Mouse (Mus musculus) spleen, postnatal 4 days (tissue): ENCODE data around the gene Rnf220.

Experiments
- DNase-seq, 2 experiments: peaks; one replicate each; pipeline ENCODE4 v3.0.0; 2022; ENCODE audit warnings: low spot score in 2 of 2

Rnf220 gene

DNA sequence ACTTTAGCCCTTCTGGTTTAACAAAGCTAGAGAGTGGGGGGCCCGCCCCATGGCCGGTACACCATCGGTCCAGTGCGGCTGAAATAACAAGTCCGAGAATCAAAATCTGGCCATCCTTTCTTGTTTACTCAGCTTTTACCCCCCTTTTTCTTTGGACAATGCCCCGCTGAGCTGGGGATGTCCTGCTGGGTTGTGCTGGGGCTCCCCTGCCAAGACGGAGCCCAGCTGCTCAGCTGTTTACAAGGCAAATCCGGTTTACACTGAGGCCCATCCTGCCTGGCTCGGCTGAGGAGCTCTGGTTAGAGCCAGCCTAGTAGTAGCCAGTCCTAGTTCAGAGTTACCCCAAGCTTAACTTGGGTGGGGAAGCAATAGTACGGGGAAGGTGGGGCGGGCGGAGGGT, 154.1 kb downstream of the Rnf220 start:
- DNase-seq = no peak

DNA sequence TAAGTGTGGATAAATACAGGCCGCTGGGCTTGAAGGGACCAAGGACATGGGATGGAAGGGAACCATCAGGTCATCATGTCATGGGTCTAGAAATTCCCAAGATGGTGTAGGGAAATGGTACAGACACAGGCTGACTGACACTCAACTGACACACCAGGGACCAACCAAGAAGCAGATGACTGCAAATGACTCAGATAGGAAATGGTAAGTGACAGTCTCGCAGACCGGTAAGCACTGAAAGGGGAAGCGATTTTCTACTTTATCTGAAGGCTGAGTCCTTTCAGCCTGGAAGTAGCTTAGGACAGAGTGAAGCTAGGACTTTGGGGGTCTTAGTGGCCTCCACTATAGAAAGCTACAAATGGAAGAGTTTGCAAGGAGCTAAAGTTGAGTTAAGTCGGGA, 155.6 kb downstream of the Rnf220 start:
- no peak for DNase-seq

DNA sequence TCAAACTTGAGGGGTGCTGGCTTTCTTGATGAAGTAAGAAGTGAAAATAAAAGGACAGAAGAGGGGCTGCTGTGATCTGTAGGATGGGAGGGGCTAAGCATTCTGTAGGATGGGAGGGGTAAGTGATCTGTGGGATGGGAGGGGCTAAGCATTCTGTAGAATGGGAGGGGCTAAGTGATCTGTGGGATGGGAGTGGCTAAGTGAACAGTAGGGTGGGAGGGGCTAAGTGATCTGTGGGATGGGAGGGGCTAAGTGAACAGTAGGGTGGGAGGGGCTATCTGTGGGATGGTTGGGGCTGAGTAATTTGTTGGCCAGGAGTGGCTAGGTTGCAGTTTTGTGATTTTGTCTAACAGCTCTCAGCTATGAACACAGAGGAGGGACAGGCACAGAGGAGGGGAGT, 157.1 kb downstream of the Rnf220 start:
- DNase-seq = no peak

DNA sequence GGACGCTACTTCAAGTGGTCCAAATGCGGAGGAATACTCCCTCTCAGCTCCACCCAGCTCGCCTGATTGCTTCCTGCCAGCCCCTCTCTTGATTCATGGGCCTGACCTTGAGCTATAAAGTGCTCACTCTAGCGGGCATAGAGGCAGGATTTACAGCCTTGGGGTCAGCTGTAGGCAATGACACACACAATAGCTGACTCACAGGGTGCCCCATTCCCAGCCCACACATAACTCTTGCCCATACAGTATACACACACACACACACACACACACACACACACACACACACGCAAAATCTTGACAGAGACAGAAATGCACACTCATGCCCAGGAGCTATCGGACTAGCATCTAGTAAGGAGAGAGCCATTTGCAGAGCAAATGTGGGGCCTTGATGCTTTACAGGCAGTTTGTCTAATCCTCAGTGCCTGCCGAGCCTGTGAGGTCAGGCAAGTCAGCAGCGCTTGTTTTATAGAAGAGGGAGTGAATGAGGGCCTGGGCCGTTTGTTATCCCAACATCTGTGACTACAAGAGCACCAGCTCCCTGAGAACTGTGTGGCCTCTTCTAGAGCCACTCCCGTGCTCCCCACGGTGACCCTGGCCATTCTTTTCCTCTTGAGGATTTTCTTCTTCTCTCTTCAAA, 165.9 kb downstream of the Rnf220 start:
- DNase-seq = no peak

DNA sequence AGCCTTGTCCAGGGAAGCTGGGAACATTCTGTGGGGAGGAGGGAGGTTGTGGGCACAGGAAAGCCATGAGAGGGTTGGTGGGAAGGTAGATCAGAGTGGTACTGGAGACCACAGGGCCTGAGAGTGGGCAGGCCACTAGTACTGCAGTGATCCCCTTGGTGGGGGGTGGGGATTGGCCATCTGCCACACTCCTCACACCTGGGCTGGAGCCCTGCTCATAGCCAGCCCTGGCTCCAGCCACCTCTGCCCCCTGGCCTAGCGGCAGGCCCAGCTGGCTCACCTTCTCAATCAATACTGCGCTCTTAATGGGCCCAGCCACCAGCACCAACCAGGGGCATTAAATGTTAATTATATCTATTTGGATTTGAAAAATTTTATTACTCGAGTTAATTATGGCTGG, 166.7 kb downstream of the Rnf220 start:
- no peak for DNase-seq

DNA sequence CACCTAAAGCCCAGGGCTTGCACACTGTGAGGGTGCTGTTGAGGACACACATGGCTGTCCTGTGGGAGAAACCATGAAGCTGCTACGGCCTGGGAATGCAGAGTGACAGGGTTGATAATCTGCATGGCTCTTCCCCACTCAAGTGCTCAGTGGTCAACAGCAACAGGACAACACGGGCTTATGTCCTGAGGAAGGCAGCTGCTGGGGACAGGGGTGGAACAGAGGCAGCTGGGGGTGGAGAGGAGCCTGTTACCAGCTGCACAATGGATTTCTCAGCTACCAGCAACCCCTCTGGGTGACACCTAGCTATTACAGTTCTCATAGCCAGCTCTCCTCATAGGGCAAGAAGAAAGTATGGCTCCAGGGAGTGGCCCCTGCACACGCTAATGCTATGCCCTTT, 169.9 kb downstream of the Rnf220 start:
- no peak for DNase-seq

DNA sequence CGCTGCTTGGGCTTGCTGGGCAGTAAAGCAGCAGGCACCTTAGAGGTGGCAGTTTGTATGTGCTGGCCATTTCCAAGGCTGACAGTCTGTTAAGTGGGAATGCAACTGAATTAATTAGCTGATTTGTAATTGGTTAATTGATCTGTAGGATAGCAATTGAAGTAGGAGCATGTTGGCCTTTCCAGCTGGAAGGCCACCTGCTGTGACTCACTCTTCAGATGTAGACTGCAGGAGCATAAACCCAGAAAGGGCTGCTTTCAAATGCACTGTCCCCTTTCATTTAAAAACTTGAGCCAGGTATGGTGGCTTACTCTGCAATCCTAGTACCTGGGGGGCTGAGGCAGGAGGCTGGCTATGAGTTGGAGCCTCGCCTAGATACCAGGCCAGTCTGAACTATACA, 171.8 kb downstream of the Rnf220 start:
- DNase-seq = no peak

DNA sequence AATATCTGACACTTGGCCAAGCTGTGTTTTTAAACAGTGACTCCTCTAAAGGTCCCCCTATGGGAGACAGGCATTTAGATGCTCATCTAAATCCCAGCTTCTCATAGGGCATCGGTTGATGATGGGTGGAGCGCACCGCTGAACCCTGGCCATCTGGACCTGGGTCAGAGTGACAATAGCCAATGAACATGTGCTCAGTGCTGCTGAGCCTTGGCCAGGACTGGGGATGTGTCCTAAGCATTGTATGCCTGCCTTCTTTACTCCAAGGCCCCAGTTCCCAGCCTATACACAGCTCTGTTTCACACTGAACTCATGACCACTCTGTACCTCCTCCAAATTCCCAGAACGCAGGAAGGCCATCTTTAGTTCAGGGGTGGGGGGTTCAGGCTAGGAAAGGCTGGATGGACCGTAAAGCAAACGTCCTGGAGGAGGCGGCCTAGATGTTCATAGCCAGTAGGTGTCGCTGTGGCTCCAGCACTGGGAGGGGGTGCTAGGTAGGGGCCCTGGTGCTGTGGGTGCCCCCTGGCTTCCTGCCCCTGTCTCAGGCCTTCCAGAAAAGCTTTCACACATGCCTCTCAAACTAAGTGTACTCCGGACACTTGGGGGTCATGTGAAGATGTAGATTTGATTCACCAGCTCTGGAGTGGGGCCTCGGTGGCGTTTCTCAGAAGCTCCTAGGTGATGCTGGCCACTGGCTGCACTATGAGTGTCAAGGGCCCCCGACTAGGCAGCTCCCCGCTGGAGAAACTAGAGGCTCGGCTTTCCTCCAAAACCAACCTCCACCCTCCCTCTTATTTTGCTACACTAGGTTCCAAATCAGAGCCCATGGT, 173.1 kb downstream of the Rnf220 start:
- DNase-seq = peak; percentile 50 to 85

DNA sequence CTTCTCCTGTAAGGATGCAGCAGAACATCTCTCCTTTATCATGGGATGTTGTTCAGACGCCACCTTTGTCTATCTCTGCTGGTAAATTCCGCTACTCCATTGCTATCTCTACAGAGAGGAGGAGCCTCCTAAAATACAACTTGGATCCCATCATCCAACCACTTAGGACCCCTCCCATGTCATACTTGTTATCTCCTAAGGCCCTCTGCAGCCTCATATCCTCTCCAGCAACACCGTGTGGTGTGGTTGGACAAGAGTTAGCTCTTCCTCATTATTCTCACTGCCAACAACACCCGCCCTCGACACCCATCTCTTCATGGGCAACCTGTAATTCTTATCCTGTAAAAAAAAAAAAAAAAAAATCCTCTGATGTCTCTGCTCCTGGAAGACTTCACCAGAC, 175.8 kb downstream of the Rnf220 start:
- DNase-seq = no peak

DNA sequence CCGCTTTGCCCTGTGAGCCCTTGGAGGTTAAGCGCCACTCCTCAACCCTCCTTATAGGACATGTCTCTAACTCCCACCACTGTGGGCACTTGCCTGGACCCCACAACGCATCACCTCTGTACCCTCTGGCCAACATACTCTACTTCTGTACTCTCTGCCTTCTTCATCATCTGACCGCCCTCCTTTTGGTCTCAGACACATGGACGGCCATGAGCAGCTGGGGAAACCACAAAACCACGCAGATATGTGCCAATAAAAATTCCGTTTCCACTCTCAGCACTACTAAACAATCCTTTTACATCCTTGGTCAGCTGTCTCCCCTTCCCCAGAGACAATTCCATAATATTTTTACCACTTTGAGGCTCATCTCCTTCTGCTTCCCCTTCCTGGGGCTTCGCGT, 178.3 kb downstream of the Rnf220 start:
- DNase-seq = no peak

DNA sequence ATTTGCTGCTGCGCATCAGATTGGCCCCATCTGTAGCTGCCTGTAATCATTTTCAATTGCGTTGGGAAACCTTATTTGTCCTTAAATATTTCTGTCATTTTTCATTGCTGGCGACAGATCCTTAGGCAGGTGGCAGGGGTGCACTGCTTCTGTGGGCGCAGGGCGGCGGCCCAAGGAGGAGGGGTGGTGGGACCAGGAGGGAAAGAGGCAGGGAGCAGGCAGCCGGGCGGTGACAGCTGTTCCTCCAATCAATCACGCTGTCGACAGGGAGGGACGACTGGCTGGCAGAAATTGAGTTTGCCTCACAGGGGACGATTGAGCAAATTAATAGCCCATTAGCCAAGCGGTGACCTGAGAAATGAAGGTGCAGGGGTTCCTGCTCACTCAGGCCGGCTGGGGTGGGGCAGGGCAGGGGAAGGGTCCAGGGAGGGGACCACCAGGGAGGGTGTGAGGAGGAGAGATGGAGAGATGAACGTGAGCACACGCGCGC, 179.1 kb downstream of the Rnf220 start:
- no peak for DNase-seq

DNA sequence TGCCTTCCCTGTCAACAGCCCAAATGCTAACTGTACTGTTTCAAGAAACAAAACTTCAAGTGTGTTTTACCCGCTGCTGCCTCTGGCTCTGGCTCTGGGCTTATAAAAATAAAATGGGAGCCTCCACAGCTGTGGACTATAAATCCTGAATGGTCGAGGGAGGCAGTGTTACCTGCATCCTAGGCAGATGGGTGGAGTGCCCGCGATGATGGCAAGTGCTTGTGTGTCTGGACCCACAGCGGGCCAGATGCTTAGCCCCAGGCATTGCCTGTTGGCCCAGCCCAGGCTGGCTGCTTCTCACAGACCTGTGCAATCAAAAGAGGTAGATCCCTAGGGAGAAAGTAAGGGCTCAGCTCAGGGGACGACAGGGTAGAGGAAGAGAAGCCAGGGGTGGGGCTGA, 180.1 kb downstream of the Rnf220 start:
- no peak for DNase-seq

DNA sequence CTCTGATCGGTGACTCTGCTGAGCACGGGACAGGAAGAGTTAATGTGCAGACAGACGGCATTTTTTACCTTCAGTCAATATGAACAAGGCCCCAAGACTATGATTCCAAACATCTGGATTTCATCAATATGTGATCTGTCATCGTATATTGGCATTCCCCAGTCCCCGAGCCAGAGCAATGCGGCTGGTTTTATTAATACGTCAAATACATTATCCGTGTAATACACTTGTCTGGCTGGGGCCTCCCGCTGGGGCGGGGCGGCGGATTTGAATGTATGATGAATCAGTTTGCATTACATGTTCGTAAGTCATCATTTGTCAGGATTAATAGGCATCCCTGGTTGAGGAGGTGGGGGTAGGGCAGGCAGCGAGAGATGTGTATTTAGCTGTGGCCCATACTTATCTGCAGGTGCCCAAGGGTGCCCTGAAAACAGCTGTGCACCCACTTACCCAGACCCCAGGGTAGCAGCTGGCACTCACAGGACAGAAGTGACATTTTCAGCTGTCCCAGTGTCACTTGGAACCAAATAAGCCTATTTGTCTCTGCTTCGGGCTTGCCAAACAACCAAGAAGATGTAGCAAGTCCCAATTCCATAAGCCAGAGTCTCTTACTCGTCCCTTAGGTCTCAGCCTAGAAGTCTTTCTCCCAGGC, 181.9 kb downstream of the Rnf220 start:
- DNase-seq = no peak

DNA sequence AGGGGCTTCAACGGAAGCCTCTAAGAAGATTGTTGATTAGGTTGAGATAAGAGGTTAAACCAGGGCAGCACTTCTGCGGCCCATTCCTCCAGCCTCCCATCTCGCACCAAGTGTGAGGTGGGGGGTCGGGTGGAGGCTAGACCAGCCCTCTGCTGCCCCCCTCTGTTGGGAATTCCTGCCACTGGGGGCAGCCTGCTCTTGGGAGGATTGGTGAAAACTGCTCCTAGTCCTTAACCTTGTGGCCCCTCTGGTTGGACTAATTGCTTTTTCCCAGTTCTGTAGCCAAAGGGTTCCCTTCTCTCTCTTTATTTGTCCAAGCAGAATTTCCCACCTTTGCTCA, 183.8 kb downstream of the Rnf220 start:
- peak; percentile 61 to 77 for DNase-seq

DNA sequence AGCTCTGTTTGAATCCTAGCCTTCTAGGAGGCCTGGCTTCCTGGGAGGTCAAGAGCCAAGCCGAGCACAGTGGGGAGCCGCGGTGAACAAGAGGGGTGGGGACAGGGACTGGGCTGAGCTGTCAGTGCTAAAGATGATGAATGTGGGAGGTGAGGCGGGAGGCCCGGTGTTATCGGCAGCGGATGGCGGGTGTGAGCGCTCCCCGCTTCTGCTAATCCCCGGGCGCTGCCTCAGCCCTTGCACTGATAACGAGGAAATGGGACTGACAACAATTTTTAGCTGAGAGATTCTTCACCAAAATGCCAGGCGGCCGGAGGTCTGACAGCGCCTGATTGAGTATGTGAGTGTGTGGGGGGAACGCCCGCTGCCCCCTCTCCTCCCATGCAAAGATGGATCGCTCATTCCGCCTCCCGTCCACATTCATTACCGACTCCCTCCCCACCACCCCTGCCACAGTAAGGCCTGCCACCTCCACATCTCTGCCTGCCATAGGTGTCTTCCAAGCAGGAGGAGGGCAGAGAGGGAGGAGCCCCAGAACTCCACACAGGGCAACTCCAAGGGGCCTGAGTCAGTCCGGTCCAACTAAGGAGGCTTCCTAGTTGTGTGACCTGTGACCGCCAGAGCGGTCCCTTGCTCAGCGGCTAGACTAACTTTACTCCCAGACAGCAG, 184.3 kb downstream of the Rnf220 start:
- peak; percentile 77 to 82 for DNase-seq

DNA sequence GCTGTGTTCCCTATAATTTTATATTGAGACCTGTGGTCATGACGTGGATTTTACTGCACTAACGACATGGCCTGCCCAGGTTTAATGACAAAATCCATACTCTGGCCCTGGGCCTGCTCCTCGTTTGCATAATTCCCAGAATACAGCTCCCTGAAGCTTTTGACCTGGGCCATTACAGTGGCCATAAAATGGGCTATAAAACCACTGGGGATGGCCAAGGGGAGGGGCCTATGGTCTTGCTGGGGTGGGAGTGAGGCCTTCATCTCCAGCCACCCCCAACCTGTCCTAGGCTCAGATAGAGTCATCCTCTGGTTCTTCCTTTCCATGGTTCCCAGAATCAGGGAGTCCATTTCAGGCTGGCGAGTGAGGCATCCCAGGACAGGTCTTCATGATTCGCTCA, 185.0 kb downstream of the Rnf220 start:
- no peak for DNase-seq

DNA sequence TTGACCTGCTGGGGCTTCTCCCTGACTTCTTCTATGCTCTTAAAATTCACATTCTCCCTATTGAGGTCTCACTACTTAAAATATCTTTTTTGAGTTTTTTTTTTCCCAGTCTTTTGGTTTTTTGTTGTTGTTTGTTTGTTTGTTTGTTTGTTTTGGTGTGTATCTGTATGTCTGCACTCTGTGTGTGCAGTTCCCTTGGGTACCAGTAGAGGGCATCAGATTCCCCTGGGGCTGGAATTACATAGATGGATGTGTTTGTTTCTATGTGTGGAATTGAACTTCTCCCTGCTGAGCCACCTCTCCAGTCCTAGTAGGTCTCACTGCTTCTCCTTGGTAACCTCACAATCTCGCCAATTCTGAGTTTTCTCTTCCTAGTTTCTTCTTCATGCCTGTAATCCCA, 187.4 kb downstream of the Rnf220 start:
- DNase-seq = no peak

DNA sequence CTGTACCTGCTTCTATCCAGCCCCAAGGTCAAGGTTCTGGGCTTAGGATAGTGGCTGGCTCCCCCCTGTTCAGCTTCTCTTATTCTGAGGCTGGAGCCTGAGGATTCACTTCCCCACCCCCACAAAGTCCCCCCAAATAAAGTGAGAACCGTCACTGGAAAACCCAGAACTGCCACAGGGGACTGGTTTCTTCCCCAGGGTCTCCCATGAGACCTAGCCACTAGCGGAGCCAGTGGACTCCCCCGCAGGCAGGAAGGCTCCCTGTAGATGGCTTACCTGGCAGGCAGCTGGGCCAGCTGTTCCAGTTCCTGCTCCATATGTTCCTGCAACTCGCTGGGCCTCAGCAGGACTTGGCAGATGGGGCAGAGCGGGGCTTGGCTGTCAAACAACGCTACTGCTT, 189.6 kb downstream of the Rnf220 start:
- DNase-seq = no peak

DNA sequence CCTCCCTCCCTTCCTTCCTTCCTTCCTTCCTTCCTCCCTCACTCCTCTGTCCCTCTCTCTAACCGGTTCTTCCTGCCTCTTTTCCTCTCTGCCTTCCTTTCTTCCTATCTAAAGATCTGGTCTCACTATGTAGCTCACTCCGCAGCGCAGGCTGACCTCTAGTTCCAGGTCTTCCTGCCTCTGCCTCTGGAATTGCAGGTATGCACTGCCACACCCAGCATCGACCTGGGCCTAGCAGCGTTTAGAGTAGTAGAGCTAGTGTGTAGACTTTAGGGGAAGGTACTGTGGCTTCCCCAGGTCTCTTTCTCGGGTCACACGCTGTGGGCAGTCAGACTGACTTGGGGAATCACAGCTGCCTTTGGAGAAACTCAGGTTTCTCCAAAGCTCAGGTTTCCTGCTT, 191.4 kb downstream of the Rnf220 start:
- no peak for DNase-seq

DNA sequence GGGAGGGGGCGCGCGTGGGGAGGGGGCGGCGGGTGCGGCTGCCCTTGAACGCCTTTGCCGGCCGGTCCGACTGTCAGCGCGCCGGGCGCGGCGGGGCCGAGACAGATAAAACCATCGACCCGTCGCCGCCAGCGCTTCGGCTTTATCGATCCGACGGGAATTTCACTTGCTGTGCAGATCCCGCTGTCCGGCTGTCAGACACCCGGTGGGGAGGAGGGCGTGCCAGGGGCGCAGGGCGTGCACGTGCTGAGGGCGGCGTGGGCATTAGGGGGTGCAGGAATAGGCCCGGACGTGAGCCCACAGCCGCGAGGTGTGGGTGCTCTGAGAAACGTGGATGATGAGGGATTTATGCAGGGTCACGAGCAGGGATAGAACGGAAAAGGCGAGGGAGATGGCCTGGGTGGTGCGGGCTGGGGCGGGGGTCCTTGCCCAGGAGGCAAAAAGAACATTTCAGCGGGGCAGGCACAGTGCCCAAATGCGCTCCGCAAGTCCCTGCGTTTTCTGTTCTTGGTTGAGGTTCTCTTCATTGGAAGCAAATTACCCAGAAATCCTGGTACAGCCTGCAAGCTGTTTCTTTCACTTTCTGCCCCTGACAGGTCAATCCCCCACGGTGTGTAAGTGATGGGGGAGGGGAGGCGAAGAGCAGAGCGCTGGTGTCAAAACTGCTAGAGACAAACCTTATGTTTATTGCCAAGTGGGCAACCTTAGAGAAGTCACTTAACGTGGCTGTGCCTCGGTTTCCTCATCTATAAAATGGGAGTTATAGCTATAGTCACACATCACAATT, 192.4 kb downstream of the Rnf220 start:
- DNase-seq = no peak

DNA sequence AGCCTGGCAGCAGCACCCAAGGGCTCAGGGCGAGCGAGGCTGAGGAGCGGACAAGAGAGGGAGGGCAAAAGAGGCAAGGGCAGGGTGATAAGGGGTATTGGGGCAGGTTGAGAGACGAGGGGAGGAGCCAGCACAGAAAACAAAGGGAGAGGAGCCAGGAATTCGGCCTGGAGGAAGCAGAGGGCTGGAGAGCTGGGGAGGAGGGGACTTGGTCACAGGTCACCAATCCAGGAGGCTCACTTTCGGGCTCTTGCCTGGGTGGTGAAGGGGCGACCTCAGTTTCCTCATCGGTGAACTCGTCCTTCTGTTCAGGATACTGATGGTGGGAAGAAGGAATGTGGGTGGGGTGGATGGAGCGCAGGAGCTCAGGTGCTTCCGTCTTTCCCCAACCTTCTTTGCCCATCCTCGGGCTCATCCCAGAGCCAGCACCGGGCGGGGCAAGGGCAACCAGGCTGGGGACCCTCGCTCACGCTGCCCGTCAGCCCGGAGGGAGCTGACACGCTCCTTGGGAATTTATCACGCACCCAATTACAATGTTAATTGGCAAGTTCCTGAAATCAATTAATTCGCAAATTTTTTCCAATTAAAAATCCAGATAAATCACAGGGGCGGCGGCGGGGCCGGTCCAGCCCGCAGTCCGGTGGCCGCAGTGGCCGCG, 193.1 kb downstream of the Rnf220 start:
- DNase-seq = no peak
